Mouse (Mus musculus) yolk sac, embryonic 10.5 days (tissue): ENCODE data around the gene Gm13694.

Experiments used
- DNase-seq: peaks from one replicate; pipeline ENCODE4 v3.0.0-alpha.2; 2017; ENCODE audit warnings: low spot score

Gene Gm13694

GRCm38 (mm10) chr2:84025217-84025616 is 46.5 kb downstream of the Gm13694 start:
- no peak for DNase-seq
